In the genomic region with DNA sequence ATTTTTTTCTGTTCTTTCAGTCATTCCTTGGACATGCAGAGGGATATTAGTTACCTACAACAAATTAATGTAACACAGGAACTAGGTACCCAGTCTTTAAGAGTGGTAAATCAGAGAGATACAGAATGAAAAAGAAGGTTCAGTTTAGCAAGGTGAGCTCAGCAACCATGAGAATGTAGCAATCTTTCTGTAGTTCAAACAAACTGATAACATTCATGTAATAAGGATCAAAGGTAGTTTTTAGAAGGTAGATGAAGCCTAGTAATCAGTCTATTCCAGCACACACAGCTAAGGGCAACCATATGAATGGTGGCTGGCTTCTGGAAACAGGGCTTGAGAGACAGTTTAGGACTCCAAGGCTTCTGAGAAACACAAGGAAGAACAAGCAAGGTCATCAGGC, we compare ENCODE assay signal across 35 mouse cellular contexts.
"Had no signal": no experiment of that assay in that cellular context is flagged by ENCODE, and none has a peak within 500 bp of the region (broad histone marks: within the 10 kb centered on the region; RNA-seq: fewer than 3 reads in every experiment).

No protein-coding gene starts in this region.

- H3K4me3 ChIP-seq: heart, embryonic 10.5 days; heart, embryonic 12.5 days; heart, embryonic 13.5 days; heart, embryonic 15.5 days; hindbrain, embryonic 10.5 days; hindbrain, embryonic 12.5 days; hindbrain, embryonic 13.5 days; hindbrain, embryonic 15.5 days; intestine, embryonic 15.5 days; kidney, embryonic 15.5 days; layer of hippocampus, adult 2 months had no signal

- DNase-seq: heart, postnatal 10 days; heart, postnatal 14 days; heart, postnatal 36 days; heart, postnatal 4 days; kidney, adult 11 months; kidney, adult 18-20 months; kidney, adult 2 months; kidney, adult 8-10 months; kidney, adult 9 months; kidney, postnatal 10 days; kidney, postnatal 14 days; kidney, postnatal 25 days; kidney, postnatal 36 days; kidney, postnatal 4 days; layer of hippocampus, adult 9-11 months; layer of hippocampus, postnatal 36 days had no signal

- H3K9me3 ChIP-seq: heart, embryonic 10.5 days; heart, embryonic 12.5 days; heart, embryonic 13.5 days; heart, embryonic 15.5 days; hindbrain, embryonic 10.5 days; hindbrain, embryonic 12.5 days; hindbrain, embryonic 13.5 days; hindbrain, embryonic 15.5 days; intestine, embryonic 15.5 days; kidney, embryonic 15.5 days had no signal

- H3K4me2 ChIP-seq: heart, embryonic 11.5 days; heart, embryonic 12.5 days; heart, embryonic 13.5 days; heart, embryonic 15.5 days; hindbrain, embryonic 12.5 days; hindbrain, embryonic 13.5 days; hindbrain, embryonic 14.5 days; hindbrain, embryonic 15.5 days; intestine, embryonic 15.5 days; kidney, embryonic 15.5 days had no signal

- H3K9ac ChIP-seq: heart, embryonic 12.5 days; heart, embryonic 13.5 days; heart, embryonic 15.5 days; hindbrain, embryonic 12.5 days; hindbrain, embryonic 13.5 days; hindbrain, embryonic 14.5 days; hindbrain, embryonic 15.5 days; intestine, embryonic 15.5 days; kidney, embryonic 15.5 days had no signal

- H3K36me3 ChIP-seq: heart, embryonic 10.5 days; heart, embryonic 12.5 days; heart, embryonic 13.5 days; heart, embryonic 15.5 days; hindbrain, embryonic 10.5 days; hindbrain, embryonic 12.5 days; hindbrain, embryonic 13.5 days; hindbrain, embryonic 15.5 days; intestine, embryonic 15.5 days; kidney, embryonic 15.5 days had no signal

- H3K4me1 ChIP-seq: heart, embryonic 10.5 days; heart, embryonic 12.5 days; heart, embryonic 13.5 days; heart, embryonic 15.5 days; hindbrain, embryonic 10.5 days; hindbrain, embryonic 12.5 days; hindbrain, embryonic 13.5 days; hindbrain, embryonic 15.5 days; intestine, embryonic 15.5 days; kidney, embryonic 15.5 days had no signal

- H3K27me3 ChIP-seq: heart, embryonic 12.5 days; heart, embryonic 13.5 days; heart, embryonic 15.5 days; hindbrain, embryonic 12.5 days; hindbrain, embryonic 13.5 days; hindbrain, embryonic 15.5 days; intestine, embryonic 15.5 days; kidney, embryonic 15.5 days had no signal

- H3K27ac ChIP-seq: heart, embryonic 10.5 days; heart, embryonic 13.5 days; heart, embryonic 15.5 days; hindbrain, embryonic 10.5 days; hindbrain, embryonic 12.5 days; hindbrain, embryonic 13.5 days; hindbrain, embryonic 14.5 days; hindbrain, embryonic 15.5 days; hindbrain, postnatal 0 days; intestine, embryonic 15.5 days; kidney, embryonic 15.5 days; kidney, postnatal 0 days; layer of hippocampus, adult 2 months had no signal

- ATAC-seq: hindbrain, embryonic 16.5 days; hindbrain, postnatal 0 days; inflammation-experienced regulatory T-cells, adult 6 months; intestine, embryonic 15.5 days; intestine, embryonic 16.5 days; intestine, postnatal 0 days had no signal
